25 mouse cellular contexts compared by ENCODE assay signal in the genomic region with DNA sequence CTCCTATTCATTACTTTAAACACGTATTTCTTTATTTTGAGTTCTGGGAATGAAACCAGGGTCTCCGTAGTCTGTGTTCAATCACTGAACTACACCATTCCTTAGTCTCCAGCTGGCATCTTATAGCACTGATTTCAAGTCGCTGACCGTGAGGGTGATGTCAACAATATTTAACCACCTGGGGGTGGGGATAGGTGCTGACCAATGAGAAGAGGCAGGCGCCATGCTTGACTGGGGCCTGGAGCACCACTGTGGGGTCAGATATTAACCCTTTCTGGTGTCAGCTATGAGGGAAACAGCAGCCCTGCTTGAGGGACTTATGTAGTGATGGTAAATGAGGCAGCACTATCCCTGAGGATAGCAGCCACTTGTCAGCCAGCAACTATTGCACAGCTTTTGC. TPM values are rescaled to one million over a fixed set of nuclear protein-coding genes. Genes with fewer than 3 reads are reported as not detected.
"Had no signal": no experiment of that assay in that cellular context is flagged by ENCODE, and none has a peak within 500 bp of the region (broad histone marks: within the 10 kb centered on the region; RNA-seq: fewer than 3 reads in every experiment).

No protein-coding gene starts in this region.

- DNase-seq: gastrocnemius, adult 2 months; gastrocnemius, postnatal 10 days; gastrocnemius, postnatal 25 days; heart, adult 18-20 months; heart, postnatal 10 days; heart, postnatal 4 days; kidney, adult 9 months; liver; liver, embryonic 13.5 days; liver, postnatal 0 days had no signal

- H3K27me3 ChIP-seq: intestine, embryonic 15.5 days had no signal

- H3K36me3 ChIP-seq: heart, embryonic 10.5 days; heart, embryonic 12.5 days; hindbrain, embryonic 10.5 days; hindbrain, embryonic 12.5 days; intestine, embryonic 15.5 days; limb, embryonic 10.5 days; limb, embryonic 12.5 days; liver, embryonic 13.5 days; liver, embryonic 15.5 days had no signal

- H3K27ac ChIP-seq: gastrocnemius, adult 2 months; heart, embryonic 10.5 days; hindbrain, embryonic 10.5 days; hindbrain, embryonic 12.5 days; hindbrain, embryonic 14.5 days; intestine, embryonic 15.5 days; layer of hippocampus, adult 2 months; left cerebral cortex, adult 2 months; limb, embryonic 10.5 days; limb, embryonic 12.5 days; liver, embryonic 13.5 days; liver, embryonic 15.5 days had no signal

- ATAC-seq: hindbrain, embryonic 16.5 days; inflammation-experienced regulatory T-cells, adult 6 months; intestine, embryonic 15.5 days; intestine, postnatal 0 days; liver, postnatal 0 days had no signal

- H3K4me2 ChIP-seq: heart, embryonic 12.5 days; hindbrain, embryonic 12.5 days; hindbrain, embryonic 14.5 days; intestine, embryonic 15.5 days; limb, embryonic 12.5 days; liver, embryonic 11.5 days; liver, embryonic 13.5 days; liver, embryonic 15.5 days had no signal

- H3K4me1 ChIP-seq: heart, embryonic 10.5 days; heart, embryonic 12.5 days; intestine, embryonic 15.5 days; limb, embryonic 10.5 days; liver, embryonic 13.5 days; liver, embryonic 15.5 days had no signal

- H3K9ac ChIP-seq: heart, embryonic 12.5 days; hindbrain, embryonic 12.5 days; hindbrain, embryonic 14.5 days; intestine, embryonic 15.5 days; limb, embryonic 12.5 days; liver, embryonic 13.5 days; liver, embryonic 15.5 days; liver, postnatal 0 days had no signal

- H3K4me3 ChIP-seq: gastrocnemius, adult 2 months; heart, embryonic 10.5 days; heart, embryonic 12.5 days; hindbrain, embryonic 10.5 days; hindbrain, embryonic 12.5 days; intestine, embryonic 15.5 days; layer of hippocampus, adult 2 months; left cerebral cortex, adult 2 months; limb, embryonic 10.5 days; limb, embryonic 12.5 days; liver, embryonic 13.5 days; liver, embryonic 15.5 days had no signal

- H3K9me3 ChIP-seq: heart, embryonic 10.5 days; heart, embryonic 12.5 days; hindbrain, embryonic 10.5 days; hindbrain, embryonic 12.5 days; intestine, embryonic 15.5 days; limb, embryonic 10.5 days; limb, embryonic 12.5 days; liver, embryonic 13.5 days; liver, embryonic 15.5 days had no signal

RNA-seq across cellular contexts. Expression of a gene that starts 10.1 kb away (rescaled TPM):
- polyA plus RNA-seq: hindbrain, embryonic 10.5 days; hindbrain, embryonic 12.5 days; hindbrain, embryonic 14.5 days; inflammation-experienced regulatory T-cells, adult 6 months; intestine, embryonic 15.5 days; intestine, postnatal 0 days; limb, embryonic 10.5 days; limb, embryonic 12.5 days; liver, embryonic 11.5 days; liver, embryonic 13.5 days; liver, embryonic 15.5 days; liver, postnatal 0 days had no signal

RNA-seq across cellular contexts. Expression of a gene that starts 28.4 kb away (rescaled TPM):
- polyA plus RNA-seq: inflammation-experienced regulatory T-cells, adult 6 months; liver, embryonic 13.5 days; liver, embryonic 15.5 days; liver, postnatal 0 days had no signal
